Mouse (Mus musculus) ES-Bruce4 (cell line): Measurements from ENCODE around the gene Troap.

Source experiments
- CTCF ChIP-seq: IDR thresholded peaks from one replicate; pipeline ENCODE4 v1.8.1; 2011; ENCODE audit warnings: low read depth, low read length
- POLR2A ChIP-seq: IDR thresholded peaks from one replicate; pipeline ENCODE4 v1.8.1; 2011; ENCODE audit warnings: low read length; ENCODE audit not compliant: insufficient read depth

DNA sequence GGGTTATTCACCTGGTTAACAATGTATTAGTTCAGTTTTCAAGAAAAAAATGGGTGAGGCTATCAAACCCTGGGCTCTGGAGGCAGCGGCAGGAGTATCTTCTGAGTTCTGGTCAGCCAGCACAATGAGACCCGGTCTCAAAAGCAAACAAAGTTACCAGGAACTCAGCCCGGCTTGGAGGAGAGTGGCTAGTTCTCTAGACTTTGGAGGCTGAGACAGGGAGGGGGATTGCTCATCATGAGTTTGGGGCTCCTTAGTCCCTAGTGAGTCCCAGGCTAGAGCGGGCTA, 43.0 kb upstream of the Troap start:
- TF ChIP-seq POLR2A (no peak), CTCF (no peak)
